Mouse (Mus musculus) Muller cell, postnatal 12 days (primary cell): ENCODE measurements around the gene Siae.

Experiments used
- DNase-seq: peaks from one replicate; pipeline ENCODE4 v3.0.0-alpha.2; 2015; ENCODE audit errors: inconsistent ontology term

Gene Siae

DNA sequence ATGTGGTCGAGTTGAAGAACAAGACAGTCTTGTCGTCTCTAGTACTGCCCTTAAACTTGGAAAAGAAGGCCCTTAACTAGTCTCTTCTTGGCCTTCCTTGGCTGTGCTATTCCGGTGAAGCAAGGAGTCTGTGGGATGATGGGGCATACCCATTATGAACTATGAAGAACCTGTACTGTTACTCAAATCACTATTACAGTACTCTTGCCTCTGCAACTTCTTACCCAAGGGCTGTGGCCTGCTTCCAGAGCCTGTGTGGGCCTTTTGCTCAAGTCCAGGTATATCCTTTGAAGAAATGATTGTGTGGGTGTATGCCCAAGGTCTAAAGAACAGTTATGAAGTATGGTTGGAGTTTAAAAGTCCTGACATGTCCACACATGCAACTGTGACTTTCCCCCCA lies 114.8 kb downstream of the Siae start:
- DNase-seq = no peak

DNA sequence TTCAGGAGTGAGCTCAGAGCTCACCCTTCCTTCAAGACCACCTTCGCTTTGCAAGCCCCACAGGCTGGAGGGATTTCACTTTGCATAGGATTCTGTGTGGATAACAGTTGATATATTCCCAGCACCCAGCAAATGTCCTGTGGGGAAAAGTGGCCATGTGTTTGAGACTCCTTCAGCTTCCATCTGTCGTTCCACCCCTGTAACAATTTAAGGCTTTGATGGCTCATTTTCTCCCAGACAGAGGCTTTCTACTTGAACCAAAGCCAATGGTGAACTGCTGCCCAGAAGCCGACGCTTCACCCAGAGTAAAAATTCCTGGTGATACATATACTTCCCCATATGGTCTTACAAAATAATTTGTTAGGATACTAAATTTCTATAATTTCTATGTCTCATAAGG lies 119.8 kb downstream of the Siae start:
- no peak for DNase-seq

DNA sequence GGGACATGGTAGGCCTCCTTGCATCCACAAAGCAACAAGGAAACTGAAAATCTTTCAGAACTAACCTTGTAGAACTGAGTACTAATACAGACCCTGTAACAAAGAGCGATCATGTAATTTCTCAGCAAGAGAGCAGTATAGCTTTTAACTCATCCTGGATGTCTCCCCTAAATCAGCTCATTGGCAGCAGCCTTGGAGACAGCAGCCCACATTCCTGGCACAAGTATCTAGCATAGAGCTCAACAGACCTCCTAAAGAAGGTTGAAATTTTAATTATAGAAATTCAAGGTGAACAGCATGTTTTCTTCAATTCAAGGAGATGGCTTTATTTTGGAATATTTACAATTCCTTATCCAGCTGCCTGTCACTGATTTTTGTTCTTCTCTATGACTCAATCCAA lies 125.6 kb downstream of the Siae start:
- no peak for DNase-seq

DNA sequence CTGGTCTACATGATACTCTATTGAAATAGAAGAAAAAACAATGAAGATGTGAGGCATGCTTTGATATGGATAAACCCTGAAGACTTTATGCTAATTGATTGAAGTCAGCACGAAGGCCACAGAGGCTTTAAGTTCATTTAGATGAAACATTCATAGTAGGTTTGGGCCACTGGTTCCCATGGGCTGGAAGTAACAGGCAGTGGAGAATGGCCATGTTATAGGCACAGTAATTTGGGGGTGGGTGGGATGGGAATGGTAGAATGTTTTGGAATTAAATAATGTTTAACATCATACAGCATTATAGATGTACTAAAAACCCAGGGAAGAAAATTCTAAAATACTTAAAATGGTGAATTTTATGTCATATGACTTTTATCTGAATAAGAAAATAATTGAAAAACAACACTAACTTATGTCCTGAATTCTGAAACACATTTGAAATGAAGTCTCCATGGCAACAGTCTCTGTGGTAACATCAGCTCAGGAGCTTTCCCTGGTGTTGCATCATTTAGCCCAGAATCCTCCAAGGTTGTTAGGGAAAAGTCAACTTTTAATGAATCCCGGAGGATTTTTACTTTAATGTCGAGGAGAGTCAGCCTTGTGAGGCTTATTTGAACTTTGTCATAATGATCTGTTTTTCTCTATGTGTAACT lies 131.9 kb downstream of the Siae start:
- no peak for DNase-seq

DNA sequence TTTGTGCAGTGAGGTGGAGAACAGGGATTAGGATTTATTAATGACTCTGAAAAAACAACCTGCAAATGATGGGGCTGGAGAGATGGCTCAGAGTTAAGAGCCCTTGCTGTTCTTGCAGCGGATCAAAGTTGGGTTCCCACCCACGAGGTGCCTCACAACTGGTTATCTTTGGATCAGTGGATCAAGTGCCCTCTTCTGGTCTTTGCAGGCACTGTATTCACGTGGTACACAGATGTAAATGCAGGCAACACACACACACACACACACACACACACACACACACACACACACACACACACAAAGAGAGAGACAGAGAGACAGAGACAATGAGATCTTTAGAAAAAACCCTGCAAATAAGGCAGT lies 132.4 kb downstream of the Siae start:
- DNase-seq = no peak

DNA sequence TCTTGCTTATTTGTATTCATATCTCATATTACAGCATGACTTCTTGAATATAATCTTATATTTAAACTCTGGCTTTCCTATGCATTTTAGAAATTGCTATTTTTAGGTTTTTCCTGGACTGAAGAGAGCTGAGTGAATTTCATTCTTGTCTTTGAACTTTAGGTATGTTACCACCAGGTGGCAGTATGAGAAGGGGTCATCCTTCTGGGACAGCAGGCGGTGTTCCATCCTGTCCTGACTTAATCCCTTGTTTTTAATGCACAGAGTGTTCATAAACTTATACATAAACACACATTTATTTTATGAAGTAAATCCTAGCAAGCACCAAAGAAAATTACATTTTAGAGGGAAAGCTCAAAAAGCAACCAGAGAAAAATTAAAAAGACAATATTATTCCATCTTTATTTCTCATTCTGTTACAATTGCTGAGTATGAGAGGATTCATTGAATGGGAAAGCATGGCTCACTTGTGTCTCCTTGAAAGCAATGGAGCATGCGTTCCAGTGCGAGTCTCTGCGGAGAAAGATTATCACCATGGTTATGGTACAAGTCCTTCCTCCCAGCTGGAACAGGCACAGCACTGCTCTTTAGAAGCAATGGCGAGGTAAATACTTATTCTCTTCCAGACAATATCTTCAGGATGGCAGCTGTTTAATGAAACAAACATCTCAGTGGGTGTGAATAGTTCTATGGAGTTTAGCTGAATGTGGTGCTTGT lies 134.6 kb downstream of the Siae start:
- peak; percentile 6 for DNase-seq
